Mouse (Mus musculus): ENCODE measurements around the gene Bckdk.

GRCm38 (mm10) chr7:127896384-127896783 is 7.5 kb upstream of the Bckdk start:
- peak; percentile 55; the same call in 1 of the 2 replicates for TF ChIP-seq CTCF (IDR thresholded peaks at IDR 0.05; ENCODE audit: borderline replicate concordance, insufficient read depth, low read length)
- no peak for TF ChIP-seq POLR2A (IDR thresholded peaks at IDR 0.05; ENCODE audit: low read depth, low read length)

Data from embryonic fibroblast, embryonic 13.5 days (primary cell).